Comparison of ENCODE assay signal across 8 mouse cellular contexts in genomic region chr19:6127760-6128341, GRCm38 (mm10). TPM values are rescaled to one million over a fixed set of nuclear protein-coding genes. Genes with fewer than 3 reads are reported as not detected.
DNase-seq lines count a peak whose midpoint lies in the region; ATAC-seq and TF ChIP-seq lines count a peak whose summit lies in the region.

TSS of gene Snx15 (minus strand) at chr19:6128304.

- DNase-seq in Patski (ENCODE audit: low read depth, low spot score), result peak; percentile 90
- DNase-seq in cerebellum, postnatal 14 days, result peak; percentile 97 to 98
- DNase-seq in frontal cortex, postnatal 14 days (ENCODE audit: low spot score in 2 of 2), result peak; percentile 91 to 94
- DNase-seq in layer of hippocampus, postnatal 25 days (ENCODE audit: extremely low spot score in 1 of 2, low spot score in 1 of 2), result peak; percentile 78 to 93
- peak; percentile 98 for DNase-seq in lung, postnatal 25 days (ENCODE audit: low spot score)
- peak; percentile 91 for DNase-seq in retina, embryonic 14.5 days (ENCODE audit: low spot score)
- peak; percentile 97 for DNase-seq in thymus, postnatal 4 days

- in situ Hi-C loops in Patski (cut with MboI; ENCODE audit: low pct_unique_long_range_greater_than_20kb), result loop anchor here (5.0 kb wide), 1 partner anchor 166 kb away; the partner anchor contains the start of gene Pola2

- peak within 1 kb of the TSS; percentile 94 for H3K27ac ChIP-seq in hindbrain, embryonic 13.5 days

- H3K4me1 ChIP-seq in hindbrain, embryonic 13.5 days (replicated peaks), result peaks cover 16% of the 10 kb centered on the region

- WGBS in hindbrain, embryonic 13.5 days, result under 1% methylated on average over 32 of the region's 32 CpGs

- CTCF ChIA-PET in Patski (lab: Charles Lee), result interaction anchor here (0.6 to 3.9 kb wide), 6 partner anchors 14 to 164 kb away, joined by 3 to 19 read pairs (median 3); partner anchors contain the start of genes Arl2 and Batf2

- POLR2A ChIA-PET in Patski (lab: Charles Lee), result interaction anchor here (0.9 to 1.6 kb wide), 9 partner anchors 10 to 155 kb away, joined by 3 to 4 read pairs (median 3); partner anchors contain the start of genes Arl2, Batf2 and Capn1

- peak; percentile 84 for ATAC-seq in Patski
- ATAC-seq in hindbrain, embryonic 13.5 days (ENCODE audit: low FRiP score), result peak; percentile 94

- TF ChIP-seq CTCF in Patski (IDR thresholded peaks at IDR 0.05), result no peak

- peak within 1 kb of the TSS; percentile 76 for H3K9ac ChIP-seq in hindbrain, embryonic 13.5 days

- H3K36me3 ChIP-seq in hindbrain, embryonic 13.5 days, result peaks cover 6% of the 10 kb centered on the region; the same call in 1 of the 2 replicates

- no peaks in the 10 kb centered on the region for H3K9me3 ChIP-seq in hindbrain, embryonic 13.5 days

- peak within 1 kb of the TSS; percentile 55 for H3K4me2 ChIP-seq in hindbrain, embryonic 13.5 days

- H3K4me3 ChIP-seq in hindbrain, embryonic 13.5 days, result peak within 1 kb of the TSS; percentile 58

- H3K27me3 ChIP-seq in Patski, result no peaks in the 10 kb centered on the region
- no peaks in the 10 kb centered on the region for H3K27me3 ChIP-seq in hindbrain, embryonic 13.5 days

RNA-seq across cellular contexts. Expression of gene Snx15, which starts in this region (rescaled TPM):
- polyA plus RNA-seq in Patski (2021), result 40.4 TPM
- polyA plus RNA-seq in hindbrain, embryonic 13.5 days (2015; fragmentation: Nextera tagmentation; extraction: Ambion mirVana), result 55.7 and 58.3 TPM in 2 replicates
- 10 to 100 TPM; 36.7 to 40.7 TPM for total RNA-seq in layer of hippocampus, postnatal 25 days (2021)

Comparison
In these comparisons a context has a peak if more than half of its experiments do, and no peak if none do; other contexts are left out.
1. Peak in every context shown above with its lines: DNase-seq, ATAC-seq, H3K4me3 ChIP-seq and H3K27ac ChIP-seq.